Mouse (Mus musculus) gastrocnemius, adult 18-20 months (tissue): ENCODE data around the gene Slc22a26. TPM values are rescaled to one million over a fixed set of nuclear protein-coding genes. Genes with fewer than 3 reads are reported as not detected.
"Not testable (repeated sequence)": the region's sequence is repeated elsewhere in the genome, so short reads cannot be mapped to it uniquely, and the experiment has no call there.

ENCODE experiments used
- DNase-seq: peaks from one replicate; pipeline ENCODE4 v3.0.0; 2021; ENCODE audit warnings: low spot score
- long read RNA-seq, 2 experiments: library from polyadenylated mRNA; stranded (forward); transcript quantifications; one replicate each; pipeline ENCODE4 v2.0.0; 2021
- total RNA-seq, 2 experiments: library from RNA; stranded (reverse); gene quantifications; 2 replicates each; pipeline ENCODE4 v1.2.3; 2021

Slc22a26 gene
- total RNA-seq = not detected
- long read RNA-seq, experiment 1 = 0 reads
- long read RNA-seq, experiment 2 = 0 reads

GRCm38 (mm10) chr19:7802571-7802970 is at the start of gene Slc22a26:
Slc22a26 (minus strand) TSS chr19:7802667.
- no peak for DNase-seq

- DNase-seq = no peak
These were observed 27.4 kb upstream of the Slc22a26 start for GRCm38 (mm10) chr19:7829851-7830250.

- no peak for DNase-seq
These were observed 11.9 kb downstream of the Slc22a26 start for GRCm38 (mm10) chr19:7790571-7790970.

GRCm38 (mm10) chr19:7775306-7775705 is 27.2 kb downstream of the Slc22a26 start:
- DNase-seq = no peak

- no peak for DNase-seq
These were observed 36.3 kb downstream of the Slc22a26 start for GRCm38 (mm10) chr19:7766124-7766523.

GRCm38 (mm10) chr19:7765599-7765998 is 36.9 kb downstream of the Slc22a26 start:
- no peak for DNase-seq

GRCm38 (mm10) chr19:7753371-7753770 is 49.1 kb downstream of the Slc22a26 start:
- DNase-seq = not testable (repeated sequence)

Other genes starting within 250 kb of the Slc22a26 start
- gene Pla2g16, start 245.2 kb downstream of the Slc22a26 start, total RNA-seq = 100 to 1,000 TPM; 102 to 122 TPM
- 1 to 10 TPM in 1 of 2 experiments, under 1 TPM in 1; 0.89 to 1.1 TPM for gene Lgals12, start 195.5 kb downstream of the Slc22a26 start, total RNA-seq
- gene Hrasls5, start 190.1 kb downstream of the Slc22a26 start, total RNA-seq = not detected
- not detected for gene Slc22a19, start 91.4 kb downstream of the Slc22a26 start, total RNA-seq
- not detected for gene Slc22a27, start 163.4 kb upstream of the Slc22a26 start, total RNA-seq